Mouse (Mus musculus) c-Kit-positive CD71-negative TER-119-negative erythroid progenitor cells, embryonic 14.5 days (primary cell): ENCODE data around the gene Kcnk16.
"Not testable (repeated sequence)": the region's sequence is repeated elsewhere in the genome, so short reads cannot be mapped to it uniquely, and the experiment has no call there.

Experiments
- DNase-seq: peaks from one replicate; pipeline ENCODE4 v3.0.0-alpha.2; 2013; ENCODE audit warnings: low read depth

Kcnk16 gene

GRCm38 (mm10) chr14:20269082-20269809 lies at the start of gene Kcnk16:
Gene Kcnk16, minus strand, starts transcription at chr14:20269199.
- no peak for DNase-seq

DNA sequence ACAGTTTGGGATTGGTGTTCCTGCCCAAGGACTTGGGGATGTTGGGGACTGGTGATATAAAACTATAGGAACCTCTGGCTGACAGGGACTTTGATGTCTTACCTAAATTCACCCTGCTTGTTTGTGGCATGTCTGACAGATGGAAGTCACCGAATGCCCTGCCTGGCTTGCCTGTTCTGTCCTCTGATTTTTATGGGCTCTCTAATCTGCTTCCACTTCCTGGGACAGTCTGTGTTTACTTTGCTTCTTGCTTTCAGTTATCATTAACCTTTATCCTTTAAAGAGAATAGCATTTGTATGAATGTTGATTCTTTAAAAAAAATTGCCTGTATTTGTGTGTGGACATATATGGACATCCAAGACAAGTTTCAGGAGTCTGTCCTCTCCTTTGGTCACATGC lies 46.1 kb upstream of the Kcnk16 start:
- no peak for DNase-seq

- not testable (repeated sequence) for DNase-seq
Observed at GRCm38 (mm10) chr14:20305085-20305484, 36.1 kb upstream of the Kcnk16 start.

GRCm38 (mm10) chr14:20298131-20298530 lies 29.1 kb upstream of the Kcnk16 start:
- peak; percentile 23 for DNase-seq

DNA sequence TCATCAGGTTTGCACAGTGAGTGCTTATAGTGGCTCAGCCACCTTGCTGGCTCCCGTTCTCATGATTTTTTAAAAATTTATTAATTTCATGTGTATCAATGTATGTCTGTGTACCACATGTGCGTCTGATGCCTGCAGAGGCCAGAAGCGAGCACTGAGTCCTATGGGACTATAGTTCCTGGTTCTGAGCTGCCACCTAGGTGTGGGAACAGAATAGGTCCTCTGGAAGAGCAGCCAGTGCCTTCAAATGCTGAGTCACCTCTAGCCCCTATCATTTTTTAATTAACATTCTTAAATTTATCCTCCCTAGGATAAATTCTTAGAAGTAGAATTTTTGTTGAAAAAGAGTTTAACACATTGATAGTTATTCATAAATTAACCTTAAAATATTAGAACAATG lies 28.6 kb upstream of the Kcnk16 start:
- DNase-seq, result no peak

DNA sequence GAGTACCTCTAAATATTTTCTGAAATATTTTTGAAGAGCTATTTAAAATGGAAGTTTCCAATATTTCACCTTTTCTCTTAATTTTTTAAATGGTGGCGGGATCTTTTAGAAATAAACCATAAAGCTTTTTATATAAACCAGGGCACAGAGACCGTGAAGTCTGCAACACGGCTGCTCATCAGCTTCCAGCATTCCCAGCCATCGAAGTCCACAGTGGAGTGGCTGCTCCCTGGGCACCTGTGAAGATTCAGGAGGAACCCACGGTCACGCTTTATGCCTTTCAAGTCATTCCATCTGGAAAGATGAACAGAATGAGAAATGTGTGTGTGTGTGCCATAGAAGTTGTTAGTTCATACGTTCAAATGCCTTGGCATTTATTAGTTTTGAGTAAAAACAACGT lies 25.9 kb upstream of the Kcnk16 start:
- no peak for DNase-seq

DNA sequence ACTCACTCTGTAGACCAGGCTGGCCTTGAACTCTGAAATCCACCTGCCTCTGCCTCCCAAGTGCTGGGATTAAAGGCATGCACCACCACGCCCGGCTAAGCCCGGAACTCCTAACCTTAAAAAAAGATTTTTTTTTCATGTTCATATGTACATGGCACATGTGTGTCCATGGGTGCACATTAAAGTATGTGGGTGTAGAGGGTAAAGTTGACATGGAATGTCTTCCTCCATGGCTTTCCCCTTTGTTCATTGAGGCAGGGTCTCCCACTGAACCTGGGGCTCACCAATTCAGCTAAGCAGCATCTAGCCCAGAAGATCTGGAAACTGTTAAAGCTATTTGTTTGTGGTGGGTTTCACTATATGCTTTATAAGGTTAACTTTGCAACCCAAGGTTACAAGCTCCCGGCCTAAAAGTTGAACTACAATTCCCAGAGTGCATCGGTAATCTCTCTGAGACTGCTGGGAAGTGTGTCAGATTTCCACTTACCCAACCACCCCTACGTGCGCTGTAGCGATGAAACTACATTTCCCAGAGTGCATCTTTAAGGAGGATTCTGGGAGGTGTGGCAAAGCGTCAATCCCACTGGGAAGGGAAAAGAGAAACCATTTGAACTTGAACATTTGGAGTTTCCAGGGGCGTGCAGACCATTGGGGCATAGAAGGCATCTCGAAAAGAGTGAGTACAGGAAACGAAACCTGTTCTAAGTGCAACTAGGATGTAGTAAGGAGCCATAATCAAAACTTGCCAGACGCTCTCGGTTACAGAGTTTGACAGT lies 25.3 kb upstream of the Kcnk16 start, which contains the start of gene Nudt13:
Gene Nudt13, plus strand, starts transcription at position 581 of the 776 bp plus-strand sequence.
- peak; percentile 89 for DNase-seq

DNA sequence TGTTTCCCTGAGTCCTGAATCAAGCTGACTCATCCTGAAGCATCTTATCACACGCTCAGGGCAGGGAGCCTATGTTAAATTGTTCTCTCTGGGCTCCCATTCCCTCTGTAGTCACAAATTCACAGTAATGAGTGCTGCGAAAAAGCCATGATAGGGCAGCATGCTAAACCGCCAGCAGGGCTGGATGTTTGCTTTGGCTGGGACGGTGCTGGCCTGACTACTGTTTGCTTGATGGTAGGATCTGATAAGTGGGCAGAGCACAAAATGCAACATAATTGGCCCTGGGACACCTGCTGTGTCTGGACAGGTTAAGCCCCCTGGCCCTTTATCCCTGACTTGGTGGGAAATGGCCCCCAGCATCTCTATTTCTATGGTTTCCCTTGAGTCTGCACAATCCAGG lies 22.4 kb upstream of the Kcnk16 start:
- no peak for DNase-seq

DNA sequence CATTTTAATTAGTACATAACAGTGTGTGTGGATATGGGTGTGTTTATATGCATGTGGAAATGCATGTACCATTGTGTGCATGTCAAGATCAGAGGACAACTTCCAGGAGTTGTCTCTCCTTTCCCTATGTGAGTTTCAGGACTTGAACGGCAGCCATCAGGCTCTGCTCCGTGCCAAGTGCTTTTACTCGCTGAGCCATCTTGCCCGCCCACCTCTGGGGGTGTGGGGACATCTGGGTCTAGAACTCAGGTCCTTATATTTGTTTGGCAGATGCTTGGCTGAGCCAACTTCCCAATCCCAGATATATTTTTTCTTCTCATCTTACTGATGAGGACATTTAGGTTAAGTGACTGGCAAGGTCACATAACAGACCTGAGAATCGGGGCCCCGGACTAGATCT lies 578 bp downstream of the Kcnk16 start:
- DNase-seq, result no peak

- DNase-seq, result no peak
Observed at GRCm38 (mm10) chr14:20262346-20262745, 6.7 kb downstream of the Kcnk16 start.

- DNase-seq, result peak; percentile 63
Observed at GRCm38 (mm10) chr14:20258185-20259113, 10.6 kb downstream of the Kcnk16 start.

DNA sequence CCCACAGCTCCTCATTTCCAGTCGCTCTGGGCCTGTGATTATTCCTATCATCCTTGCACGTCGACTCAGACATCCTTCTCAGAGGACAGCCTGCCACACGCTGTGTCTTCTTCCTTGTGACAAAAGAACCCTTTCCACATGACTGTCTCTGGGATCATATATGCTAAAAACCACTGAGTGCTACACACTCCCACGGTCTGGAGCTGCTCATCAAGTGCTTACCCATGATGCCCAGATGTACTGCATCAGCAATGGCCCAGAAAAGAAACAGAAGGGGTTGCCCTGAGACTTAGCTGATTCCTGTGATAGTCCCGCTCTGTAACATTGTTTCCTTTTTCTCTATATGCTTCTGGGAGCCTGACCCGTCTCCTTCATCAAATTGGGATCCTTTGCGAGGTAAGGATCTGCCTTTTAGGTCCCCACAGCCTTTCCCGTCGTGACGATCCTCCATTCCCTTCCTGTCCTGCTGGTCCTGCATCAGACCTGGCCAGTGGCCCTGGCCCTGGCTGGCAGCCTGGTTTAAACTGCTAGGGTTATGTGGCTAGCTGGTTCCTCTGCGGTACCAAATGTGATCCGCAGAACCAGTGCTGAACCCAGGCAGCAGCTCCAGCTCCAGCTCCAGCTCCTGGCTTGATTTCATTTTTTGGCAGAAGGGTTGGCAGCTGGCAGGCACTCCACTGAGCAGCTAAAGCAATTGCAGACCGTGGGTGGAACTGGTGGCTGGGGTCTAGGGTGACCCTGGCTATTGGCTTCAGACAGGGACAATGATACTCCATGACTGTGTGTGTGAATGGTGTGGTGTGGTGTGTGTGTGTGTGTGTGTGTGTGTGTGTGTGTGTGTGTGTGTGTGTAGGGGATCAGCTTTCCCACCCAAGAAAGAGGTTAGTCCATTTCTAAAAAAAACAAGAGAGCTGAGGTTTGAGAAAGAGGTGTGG lies 18.5 kb downstream of the Kcnk16 start:
- no peak for DNase-seq

DNA sequence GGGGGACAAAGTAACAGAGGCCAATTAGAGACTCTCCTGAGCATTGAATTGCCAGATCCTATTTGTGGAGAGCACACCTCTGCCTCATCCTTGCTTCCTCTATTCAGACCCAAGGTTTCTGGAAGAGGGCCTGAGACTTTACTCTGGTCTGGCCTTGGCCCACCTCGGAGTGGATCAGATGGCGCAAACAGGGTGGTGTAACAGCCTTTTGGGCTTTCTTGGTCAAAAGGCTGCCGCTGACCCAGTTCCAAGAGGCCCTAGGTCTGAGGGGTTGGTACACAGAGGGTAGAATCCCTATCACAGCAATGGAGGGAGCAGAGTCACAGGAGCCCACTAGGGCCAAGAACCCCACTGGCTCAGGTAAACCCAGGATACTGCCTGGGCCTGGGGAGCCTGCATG lies 21.0 kb downstream of the Kcnk16 start:
- no peak for DNase-seq

DNA sequence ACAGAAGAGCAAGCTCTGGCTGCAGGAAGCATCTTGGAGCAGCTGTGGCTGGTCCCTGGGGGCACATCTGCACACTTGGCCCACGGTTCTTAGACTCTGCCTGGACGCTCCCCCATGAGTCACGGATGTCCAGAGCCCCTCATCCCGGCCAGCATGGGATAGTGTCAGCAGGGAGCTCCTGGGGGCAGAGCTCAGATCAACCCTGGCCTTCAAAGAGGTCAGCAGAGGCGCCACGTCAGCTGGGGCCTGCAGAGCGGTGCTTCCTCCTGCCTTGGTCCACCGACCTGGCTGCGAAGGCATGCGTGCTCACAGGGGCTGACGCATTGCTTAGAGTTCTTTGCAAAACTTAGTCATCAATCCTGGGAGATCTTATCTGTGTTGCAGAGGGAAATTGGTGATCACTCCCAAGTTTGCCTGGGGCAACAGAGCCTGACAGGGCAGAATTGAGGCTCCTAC lies 22.2 kb downstream of the Kcnk16 start:
- DNase-seq, result no peak

DNA sequence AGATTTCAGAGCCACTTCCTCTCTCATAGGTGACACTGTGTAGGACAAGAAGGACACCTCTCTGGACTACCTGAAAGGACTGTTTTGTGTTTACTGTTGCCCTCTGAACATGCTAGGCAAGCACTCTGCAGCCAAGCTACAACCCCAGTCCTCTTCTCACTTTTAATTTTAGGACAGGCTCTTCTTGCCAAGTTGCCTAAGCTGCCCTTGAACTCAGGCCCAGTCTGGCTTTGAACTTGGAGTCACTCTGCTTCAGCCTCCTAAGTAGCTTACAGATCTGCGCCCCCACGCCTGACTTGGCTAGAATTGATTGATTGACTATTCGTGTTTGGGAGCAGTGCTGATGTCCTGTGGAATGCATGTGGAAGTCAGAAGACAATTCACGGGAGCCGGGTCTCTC lies 23.1 kb downstream of the Kcnk16 start:
- no peak for DNase-seq

GRCm38 (mm10) chr14:20245318-20245717 lies 23.7 kb downstream of the Kcnk16 start:
- DNase-seq, result no peak

GRCm38 (mm10) chr14:20243158-20243557 lies 25.8 kb downstream of the Kcnk16 start:
- DNase-seq, result no peak

DNA sequence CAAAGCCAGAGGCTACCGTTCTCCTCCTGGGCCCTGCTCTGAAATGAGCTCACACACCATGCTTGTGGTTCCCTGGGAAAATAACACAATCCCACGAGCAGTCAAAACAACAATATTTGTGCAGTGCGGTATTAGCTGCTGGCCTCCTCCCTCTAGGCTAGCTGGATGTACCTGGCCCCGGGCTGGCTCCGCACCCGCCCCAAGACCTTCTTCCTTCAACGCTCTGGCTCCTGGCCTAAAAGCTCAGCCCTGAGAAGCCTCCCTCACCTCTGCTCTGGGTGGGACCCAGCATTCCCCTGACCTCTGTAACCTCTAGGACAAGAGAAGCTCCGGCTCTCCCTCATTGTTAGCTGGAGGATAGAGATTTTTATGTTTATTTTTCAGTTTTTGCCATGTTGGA lies 26.5 kb downstream of the Kcnk16 start:
- DNase-seq, result no peak

DNA sequence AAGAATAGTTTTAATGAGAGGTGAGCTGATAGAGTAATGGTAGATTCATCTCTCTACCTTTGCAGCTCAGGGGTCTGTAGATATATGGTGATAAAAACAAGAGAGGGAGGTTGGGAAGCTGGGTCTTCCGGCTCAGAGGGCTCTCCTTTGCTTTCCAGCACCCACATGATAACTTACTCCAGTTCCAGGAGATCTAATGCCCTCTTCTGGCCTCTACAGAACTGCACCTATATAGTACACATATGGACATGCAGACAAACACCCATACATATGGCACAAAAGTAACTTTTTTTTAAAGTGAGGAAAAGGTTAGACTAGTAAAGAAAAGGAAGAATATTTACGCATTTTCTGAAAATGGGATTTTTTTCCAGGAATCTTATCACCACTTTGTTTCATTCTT lies 34.6 kb downstream of the Kcnk16 start:
- DNase-seq, result no peak

DNA sequence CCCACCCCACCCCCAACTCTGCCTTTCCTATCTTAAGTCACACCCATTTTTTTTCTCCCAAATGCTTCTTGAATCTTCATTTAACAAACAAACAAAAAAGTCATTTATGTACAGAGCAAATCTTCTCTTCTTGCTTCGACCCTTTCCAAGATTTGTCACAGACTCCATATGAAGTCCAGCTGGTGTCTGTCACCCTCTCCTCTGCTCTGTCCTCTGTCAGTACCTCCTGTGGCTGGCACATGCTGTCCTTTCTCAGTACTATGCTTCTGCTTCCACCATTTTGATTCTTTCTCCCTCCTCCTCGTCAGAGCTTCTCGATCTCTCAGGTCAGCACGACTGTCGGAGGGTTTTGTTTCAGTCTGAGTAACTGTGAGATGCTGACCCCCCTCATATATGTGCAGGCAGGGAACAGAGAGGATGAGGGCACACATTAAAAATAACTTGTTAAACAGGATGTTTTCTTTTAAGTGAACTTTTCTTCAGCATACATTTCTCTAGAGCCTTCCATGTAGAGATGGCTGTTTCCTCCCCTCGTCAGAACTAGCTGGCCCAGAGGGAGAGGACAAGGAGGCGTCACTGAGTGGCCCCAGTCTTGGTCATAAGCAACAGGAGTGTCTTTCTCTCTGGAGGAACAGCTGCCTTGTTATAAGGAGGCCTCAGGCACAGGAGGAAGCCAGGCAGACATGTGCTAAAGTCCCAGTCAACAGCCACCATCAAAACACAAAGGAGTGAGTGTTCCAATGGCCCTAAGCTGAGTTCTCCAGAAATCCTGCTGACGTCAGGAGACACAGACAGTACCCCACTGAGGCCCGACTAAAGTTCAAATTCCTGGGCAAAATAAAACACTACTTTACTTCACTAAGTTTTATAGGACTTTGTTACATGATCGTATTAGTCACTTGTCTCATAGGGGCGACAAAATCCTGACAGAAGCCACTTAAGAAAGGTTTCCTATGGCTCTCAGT lies 35.7 kb downstream of the Kcnk16 start:
- no peak for DNase-seq
